Mouse (Mus musculus) urinary bladder, postnatal 25 days (tissue): Measurements from ENCODE around the gene Mob2.

Experiments used
- DNase-seq: peaks from one replicate; pipeline ENCODE4 v3.0.0; 2022; ENCODE audit warnings: low spot score

Mob2 gene

GRCm38 (mm10) chr7:142060931-142061565, at the start of gene Mob2:
TSS of gene Mob2 (minus strand) at chr7:142061065.
- DNase-seq, result peak; percentile 90

GRCm38 (mm10) chr7:142104747-142105146, 43.9 kb upstream of the Mob2 start:
- DNase-seq, result no peak

- peak; percentile 75 for DNase-seq
Observed at GRCm38 (mm10) chr7:142097776-142098175, 36.9 kb upstream of the Mob2 start.

GRCm38 (mm10) chr7:142096701-142097100, 35.8 kb upstream of the Mob2 start:
- no peak for DNase-seq

- DNase-seq, result peak; percentile 83
Observed at GRCm38 (mm10) chr7:142095183-142095931, 34.5 kb upstream of the Mob2 start, which contains the start of gene Dusp8. TSS of gene Dusp8 (minus strand) at chr7:142095843.

GRCm38 (mm10) chr7:142094301-142095143, 33.7 kb upstream of the Mob2 start:
- DNase-seq, result peak; percentile 20

- DNase-seq, result no peak
Observed at GRCm38 (mm10) chr7:142093696-142094240, 32.9 kb upstream of the Mob2 start.

- DNase-seq, result no peak
Observed at GRCm38 (mm10) chr7:142092991-142093390, 32.1 kb upstream of the Mob2 start.

GRCm38 (mm10) chr7:142091848-142092247, 31.0 kb upstream of the Mob2 start:
- no peak for DNase-seq

GRCm38 (mm10) chr7:142089648-142090447, 29.0 kb upstream of the Mob2 start:
- no peak for DNase-seq

GRCm38 (mm10) chr7:142088886-142089285, 28.0 kb upstream of the Mob2 start:
- no peak for DNase-seq

GRCm38 (mm10) chr7:142087069-142087652, 26.3 kb upstream of the Mob2 start:
- no peak for DNase-seq

- no peak for DNase-seq
Observed at GRCm38 (mm10) chr7:142086159-142086905, 25.5 kb upstream of the Mob2 start.

- peak; percentile 41 for DNase-seq
Observed at GRCm38 (mm10) chr7:142084820-142085219, 24.0 kb upstream of the Mob2 start.

- no peak for DNase-seq
Observed at GRCm38 (mm10) chr7:142084395-142084794, 23.5 kb upstream of the Mob2 start.

- DNase-seq, result peak; percentile 62
Observed at GRCm38 (mm10) chr7:142083588-142084317, 22.9 kb upstream of the Mob2 start.

GRCm38 (mm10) chr7:142082607-142083006, 21.7 kb upstream of the Mob2 start:
- DNase-seq, result no peak

GRCm38 (mm10) chr7:142082179-142082578, 21.3 kb upstream of the Mob2 start:
- DNase-seq, result no peak

- DNase-seq, result no peak
Observed at GRCm38 (mm10) chr7:142081736-142082135, 20.9 kb upstream of the Mob2 start.

- DNase-seq, result no peak
Observed at GRCm38 (mm10) chr7:142080876-142081275, 20.0 kb upstream of the Mob2 start.
